Mouse (Mus musculus) forebrain, embryonic 14.5 days (tissue): ENCODE measurements around the gene Rsl1d1. TPM values are rescaled to one million over a fixed set of nuclear protein-coding genes. Genes with fewer than 3 reads are reported as not detected.

Experiments
- ATAC-seq: fragments of 200-750 bp; cut with Nextera tagmentation; 2 replicates; pipeline ENCODE4 v1.8.0; 2017; ENCODE audit warnings: mild to moderate bottlenecking, moderate library complexity
- DNase-seq: peaks from one replicate; pipeline ENCODE4 v3.0.0-alpha.2; 2015; ENCODE audit warnings: low spot score
- H3K27ac ChIP-seq: fragments of 300-500 bp; sonication (generic); 2 replicates; pipeline ENCODE4 v1.5.1; 2014; ENCODE audit warnings: low read depth, mild to moderate bottlenecking, control low read depth, low read length, moderate library complexity
- H3K27me3 ChIP-seq: fragments of 300-500 bp; sonication (generic); replicated peaks from 2 replicates; pipeline ENCODE4 v1.6.1; 2014; ENCODE audit warnings: low read length, control low read depth, mixed read lengths; ENCODE audit not compliant: control insufficient read depth, insufficient read depth
- H3K36me3 ChIP-seq: fragments of 300-500 bp; sonication (generic); 2 replicates; pipeline ENCODE4 v1.6.1; 2014; ENCODE audit warnings: low read length, control low read depth; ENCODE audit not compliant: control insufficient read depth, insufficient read depth
- H3K4me1 ChIP-seq: fragments of 300-500 bp; sonication (generic); 2 replicates; pipeline ENCODE4 v1.6.1; 2014; ENCODE audit warnings: antibody characterized with exemption, low read length, control low read depth; ENCODE audit not compliant: control insufficient read depth, insufficient read depth
- H3K4me2 ChIP-seq: fragments of 300-500 bp; sonication (generic); 2 replicates; pipeline ENCODE4 v1.6.1; 2014; ENCODE audit warnings: mild to moderate bottlenecking, control low read depth, low read length
- H3K4me3 ChIP-seq: fragments of 300-500 bp; sonication (generic); 2 replicates; pipeline ENCODE4 v1.5.1; 2014; ENCODE audit warnings: low read depth, low read length, control low read depth
- H3K9ac ChIP-seq: fragments of 300-500 bp; sonication (generic); 2 replicates; pipeline ENCODE4 v1.6.1; 2014; ENCODE audit warnings: mild to moderate bottlenecking, low read length, control low read depth, moderate library complexity
- H3K9me3 ChIP-seq: fragments of 300-500 bp; sonication (generic); replicated peaks from 2 replicates; pipeline ENCODE4 v1.6.1; 2016; ENCODE audit warnings: low read length, control low read depth, mixed read lengths; ENCODE audit not compliant: control insufficient read depth
- WGBS: fragments of 180-500 bp; shearing (Covaris S2); extraction: QIAGEN DNeasy Blood & Tissue Kit; methylation state at CpG from one replicate; pipeline ENCODE4 v1.1.7; 2014; 5-methylcytosine and 5-hydroxymethylcytosine counted together
- polyA plus RNA-seq: library from polyadenylated mRNA; unstranded; fragments of >200 nt; fragmentation: Nextera tagmentation; extraction: Ambion mirVana; gene quantifications from 2 replicates; pipeline ENCODE4 v1.2.1, GENCODE M21; 2014

Rsl1d1 gene
- polyA plus RNA-seq, 1 experiment from 2014 or later = 192 TPM

- peaks cover 4% of the 10 kb centered on the region; the same call in 1 of the 2 replicates for H3K4me1 ChIP-seq
- no peak overlapping the region for H3K27ac ChIP-seq
- DNase-seq (no peak), ATAC-seq (no peak)
- H3K9me3 ChIP-seq = no peaks in the 10 kb centered on the region
- no peak overlapping the region for H3K4me3 ChIP-seq
- peaks cover 79% of the 10 kb centered on the region for H3K36me3 ChIP-seq
- no peaks in the 10 kb centered on the region for H3K27me3 ChIP-seq
- H3K9ac ChIP-seq = no peak overlapping the region
- H3K4me2 ChIP-seq = no peak overlapping the region
- 78% methylated on average over 2 of the region's 2 CpGs for WGBS
Measured at GRCm38 (mm10) chr16:11198467-11198866, 4.7 kb downstream of the Rsl1d1 start.

GRCm38 (mm10) chr16:11197052-11197451, 6.1 kb downstream of the Rsl1d1 start:
- no peaks in the 10 kb centered on the region for H3K27me3 ChIP-seq
- no peak overlapping the region for H3K4me3 ChIP-seq
- no peaks in the 10 kb centered on the region for H3K9me3 ChIP-seq
- 96% methylated on average over 4 of the region's 4 CpGs for WGBS
- ATAC-seq (no peak), DNase-seq (no peak)
- H3K27ac ChIP-seq = no peak overlapping the region
- peaks cover 92% of the 10 kb centered on the region for H3K36me3 ChIP-seq
- peaks cover 4% of the 10 kb centered on the region; the same call in 1 of the 2 replicates for H3K4me1 ChIP-seq
- H3K4me2 ChIP-seq = no peak overlapping the region
- no peak overlapping the region for H3K9ac ChIP-seq

- Histone ChIP-seq H3K4me3 (no peak overlapping the region), H3K4me2 (no peak overlapping the region), H3K27me3 (no peaks in the 10 kb centered on the region), H3K36me3 (peaks cover 64% of the 10 kb centered on the region), H3K9me3 (no peaks in the 10 kb centered on the region), H3K4me1 (no peaks in the 10 kb centered on the region), H3K27ac (no peak overlapping the region), H3K9ac (no peak overlapping the region)
- ATAC-seq (no peak), DNase-seq (no peak)
- 96% methylated on average over 2 of the region's 2 CpGs for WGBS
Measured at GRCm38 (mm10) chr16:11193231-11193630, 9.9 kb downstream of the Rsl1d1 start.

GRCm38 (mm10) chr16:11190150-11190549, 13.0 kb downstream of the Rsl1d1 start:
- no peak overlapping the region for H3K27ac ChIP-seq
- peaks cover 33% of the 10 kb centered on the region for H3K36me3 ChIP-seq
- H3K27me3 ChIP-seq = no peaks in the 10 kb centered on the region
- WGBS = 74% methylated on average over 7 of the region's 7 CpGs
- H3K9me3 ChIP-seq = no peaks in the 10 kb centered on the region
- no peaks in the 10 kb centered on the region for H3K4me1 ChIP-seq
- no peak overlapping the region for H3K9ac ChIP-seq
- no peak overlapping the region for H3K4me2 ChIP-seq
- H3K4me3 ChIP-seq = no peak overlapping the region
- peak; percentile 57 for DNase-seq
- peak; percentile 50; the same call in 1 of the 2 replicates for ATAC-seq

GRCm38 (mm10) chr16:11177404-11177803, 25.7 kb downstream of the Rsl1d1 start:
- WGBS = 81% methylated on average over 2 of the region's 2 CpGs
- no peak for ATAC-seq

GRCm38 (mm10) chr16:11176884-11177244, 26.3 kb downstream of the Rsl1d1 start:
- Histone ChIP-seq H3K9me3 (no peaks in the 10 kb centered on the region), H3K4me1 (peaks cover 8% of the 10 kb centered on the region; the same call in 1 of the 2 replicates)

More at GRCm38 (mm10) chr16:11177404-11177803, 25.7 kb downstream of the Rsl1d1 start:
- Histone ChIP-seq H3K4me3 (no peak overlapping the region), H3K4me2 (no peak overlapping the region), H3K4me1 (peaks cover 8% of the 10 kb centered on the region; the same call in 1 of the 2 replicates), H3K36me3 (no peaks in the 10 kb centered on the region), H3K9me3 (no peaks in the 10 kb centered on the region), H3K9ac (no peak overlapping the region), H3K27me3 (no peaks in the 10 kb centered on the region), H3K27ac (no peak overlapping the region)
- no peak for DNase-seq

GRCm38 (mm10) chr16:11176208-11176883, 26.8 kb downstream of the Rsl1d1 start, which contains the start of gene Zc3h7a:
Gene Zc3h7a, minus strand, starts transcription at chr16:11176393.
- H3K36me3 ChIP-seq = no peaks in the 10 kb centered on the region
- H3K4me2 ChIP-seq = peak within 1 kb of the TSS; percentile 59
- H3K4me1 ChIP-seq = peaks cover 8% of the 10 kb centered on the region; the same call in 1 of the 2 replicates
- H3K27ac ChIP-seq = peak within 1 kb of the TSS; percentile 75
- under 1% methylated on average over 55 of the region's 57 CpGs for WGBS
- DNase-seq = peak; percentile 90
- ATAC-seq = peak; percentile 94
- H3K4me3 ChIP-seq = peak within 1 kb of the TSS; percentile 87
- no peaks in the 10 kb centered on the region for H3K27me3 ChIP-seq
- H3K9ac ChIP-seq = peak within 1 kb of the TSS; percentile 81
- H3K9me3 ChIP-seq = no peaks in the 10 kb centered on the region

More at GRCm38 (mm10) chr16:11176884-11177244, 26.3 kb downstream of the Rsl1d1 start:
- 3% methylated on average over 4 of the region's 4 CpGs for WGBS
- Histone ChIP-seq H3K36me3 (no peaks in the 10 kb centered on the region), H3K27ac (no peak overlapping the region), H3K27me3 (no peaks in the 10 kb centered on the region), H3K4me2 (peak overlapping the region; percentile 59), H3K4me3 (peak overlapping the region; percentile 87), H3K9ac (peak overlapping the region; percentile 81)
- DNase-seq (no peak), ATAC-seq (no peak)

GRCm38 (mm10) chr16:11175489-11176207, 27.5 kb downstream of the Rsl1d1 start:
- DNase-seq = peak; percentile 57
- peaks cover 8% of the 10 kb centered on the region; the same call in 1 of the 2 replicates for H3K4me1 ChIP-seq
- peak overlapping the region; percentile 87 for H3K4me3 ChIP-seq
- ATAC-seq = peak; percentile 61
- no peaks in the 10 kb centered on the region for H3K9me3 ChIP-seq
- no peaks in the 10 kb centered on the region for H3K36me3 ChIP-seq
- H3K4me2 ChIP-seq = peak overlapping the region; percentile 59
- peak overlapping the region; percentile 81 for H3K9ac ChIP-seq
- no peaks in the 10 kb centered on the region for H3K27me3 ChIP-seq
- peak overlapping the region; percentile 75 for H3K27ac ChIP-seq
- under 1% methylated on average over 68 of the region's 72 CpGs for WGBS
